Mouse (Mus musculus): ENCODE data around the gene Idh3b. TPM values are rescaled to one million over a fixed set of nuclear protein-coding genes. Genes with fewer than 3 reads are reported as not detected.
A peak's percentile ranks its signal among the peaks of the same experiment; 100 is the strongest.

Idh3b gene
- polyA plus RNA-seq, 1 experiment, result 363 TPM

DNA sequence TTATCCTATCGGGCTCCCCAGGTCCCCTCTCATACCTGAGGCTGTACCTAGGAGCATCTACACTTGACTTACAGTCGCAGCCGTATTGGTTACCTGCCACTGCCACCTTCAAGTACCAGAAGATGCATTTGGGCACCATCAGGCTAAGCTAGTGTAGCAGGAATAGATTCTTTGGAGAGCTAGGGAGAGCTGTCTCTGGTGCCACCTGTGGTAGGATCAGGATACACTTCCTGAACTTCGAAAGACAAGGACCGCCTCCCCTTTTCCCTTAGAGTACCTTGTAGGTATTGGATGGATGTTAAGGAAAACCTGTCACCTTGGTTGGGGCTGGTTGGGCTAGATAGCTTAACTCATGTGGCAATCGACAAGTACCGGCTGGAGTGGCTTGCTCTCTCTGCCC is 16.3 kb downstream of the Idh3b start:
- no peak for DNase-seq (ENCODE audit: extremely low spot score in 1 of 2, low spot score in 1 of 2)

DNA sequence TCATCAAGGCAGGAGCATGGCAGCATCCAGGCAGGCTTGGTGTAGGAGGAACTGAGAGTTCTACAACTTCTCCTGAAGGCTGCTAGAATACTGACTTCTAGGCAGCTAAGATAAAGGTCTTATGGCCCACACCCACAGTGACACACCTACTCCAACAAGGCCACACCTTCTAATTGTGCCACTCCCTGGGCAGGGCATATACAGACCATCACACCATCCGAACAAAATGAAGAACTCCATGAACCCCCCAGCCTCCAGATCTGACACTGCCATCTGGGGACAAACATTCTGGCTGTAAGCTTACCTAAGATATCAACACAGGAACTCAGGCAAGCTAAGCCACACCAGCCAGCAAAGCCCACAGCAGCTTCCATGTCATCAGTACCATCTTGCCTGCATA is 18.8 kb downstream of the Idh3b start:
- no peak for DNase-seq (ENCODE audit: extremely low spot score in 1 of 2, low spot score in 1 of 2)

DNA sequence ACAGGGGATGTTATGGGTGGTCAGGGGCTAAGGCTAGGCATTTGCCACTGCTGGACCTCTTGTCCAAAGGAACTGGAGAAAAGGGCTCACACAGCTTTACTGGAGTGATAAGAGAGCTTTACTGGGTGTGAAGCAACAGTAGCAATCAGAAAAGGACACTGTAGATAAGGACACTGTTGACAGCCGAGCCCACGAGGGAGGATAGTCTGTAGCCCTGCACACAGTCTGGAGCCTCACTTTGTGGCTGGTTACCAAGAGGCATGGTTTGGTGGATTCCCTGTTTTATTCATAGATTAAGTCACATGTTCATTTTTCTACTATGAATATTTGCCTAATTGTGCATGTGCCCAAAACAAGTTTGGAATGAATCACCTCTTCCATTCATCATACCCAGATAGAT is 21.9 kb downstream of the Idh3b start:
- DNase-seq (ENCODE audit: extremely low spot score in 1 of 2, low spot score in 1 of 2), result no peak

DNA sequence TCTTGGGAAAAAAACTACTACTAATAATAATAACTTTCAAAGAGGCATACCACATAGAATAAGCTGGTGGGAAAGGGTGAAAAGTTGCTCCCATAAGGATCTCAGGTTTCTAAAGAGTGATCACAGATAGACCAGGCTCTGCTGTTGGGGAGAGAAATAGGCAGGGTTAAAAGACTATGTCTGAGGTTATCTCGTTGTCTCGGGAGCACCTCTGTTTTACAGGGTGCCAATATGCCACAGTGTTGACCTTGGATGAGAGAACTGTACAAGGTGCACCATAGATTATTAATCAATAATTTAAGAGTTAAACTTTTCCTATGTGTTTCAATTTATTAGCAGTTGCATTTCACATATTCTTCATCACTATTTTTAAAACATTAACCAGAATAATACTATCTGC is 22.4 kb downstream of the Idh3b start:
- no peak for DNase-seq (ENCODE audit: extremely low spot score in 1 of 2, low spot score in 1 of 2)

DNA sequence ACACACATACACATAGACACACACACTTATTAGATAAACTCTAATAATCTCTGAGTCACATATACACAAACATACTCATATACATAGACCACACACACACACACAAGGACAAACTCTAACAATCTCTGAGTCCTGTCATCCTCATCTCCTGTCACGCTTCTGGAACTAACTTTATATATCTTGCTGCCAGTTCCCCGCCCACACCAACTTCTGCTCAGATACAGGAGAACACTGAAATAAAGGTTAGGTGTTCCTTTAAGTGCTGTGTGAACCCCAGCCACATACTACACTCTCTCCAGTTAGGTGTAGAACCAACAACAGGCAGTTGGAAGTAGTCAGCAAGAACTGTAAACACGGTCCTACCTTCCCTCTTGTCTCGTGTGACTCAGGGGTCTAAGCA is 23.5 kb downstream of the Idh3b start:
- DNase-seq (ENCODE audit: extremely low spot score in 1 of 2, low spot score in 1 of 2), result no peak

DNA sequence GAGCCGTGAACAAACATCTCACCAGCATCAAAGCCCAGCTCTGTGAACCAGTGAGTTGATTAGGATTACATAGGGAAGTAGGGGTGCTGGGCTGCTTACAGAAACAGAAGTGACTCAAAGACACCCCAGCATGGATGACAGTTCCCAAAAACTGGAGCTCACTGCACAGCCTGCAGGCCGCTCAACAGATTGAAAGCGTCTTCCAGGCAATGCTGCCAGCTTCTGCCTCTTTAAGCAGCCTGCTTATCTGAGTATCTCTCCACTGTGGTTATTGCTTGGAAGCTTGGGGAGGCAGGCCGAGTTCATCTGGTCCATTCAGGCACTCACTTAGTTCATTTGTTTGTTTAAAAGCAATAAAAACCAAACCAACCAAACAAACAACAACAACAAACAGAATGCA is 27.6 kb downstream of the Idh3b start:
- DNase-seq (ENCODE audit: extremely low spot score in 1 of 2, low spot score in 1 of 2), result no peak

DNA sequence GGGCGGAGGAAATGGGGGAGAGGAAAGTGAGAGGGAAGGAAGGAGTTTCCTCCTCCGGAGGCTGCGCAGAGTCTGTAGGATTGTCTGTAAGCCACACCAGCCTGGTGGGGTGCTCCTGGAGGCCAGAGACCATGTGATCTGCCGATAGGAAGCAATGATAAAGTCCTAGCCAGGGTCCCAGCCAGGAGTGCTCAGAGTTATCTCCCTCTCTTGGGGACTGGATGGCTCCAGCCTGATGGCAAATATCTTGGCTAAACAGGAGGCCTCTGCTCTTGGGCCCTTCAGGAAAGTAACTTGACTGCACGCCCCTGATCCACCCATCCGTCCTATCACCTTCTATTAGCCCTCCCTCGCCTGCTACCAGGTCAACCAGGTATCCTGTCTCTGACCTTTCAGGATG is 36.1 kb downstream of the Idh3b start:
- no peak for DNase-seq (ENCODE audit: extremely low spot score in 1 of 2, low spot score in 1 of 2)

DNA sequence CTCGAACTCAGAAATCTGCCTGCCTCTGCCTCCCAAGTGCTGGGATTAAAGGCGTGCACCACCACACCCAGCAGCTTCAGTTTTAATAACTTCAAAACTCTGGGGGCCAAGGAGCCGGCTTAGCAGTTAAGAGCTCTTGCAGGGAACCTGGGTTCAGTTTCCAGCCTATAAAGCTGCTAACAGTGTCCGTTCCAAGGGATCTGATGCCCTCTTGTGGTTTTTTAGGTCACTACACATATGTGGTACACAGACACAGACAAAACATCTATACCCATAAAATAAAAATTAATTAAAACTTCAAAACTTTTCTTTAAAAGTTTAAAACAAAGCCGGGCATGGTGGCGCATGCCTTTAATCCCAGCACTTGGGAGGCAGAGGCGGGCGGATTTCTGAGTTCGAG is 37.4 kb downstream of the Idh3b start:
- peak in 1 of 2 experiments; percentile 75 for DNase-seq (ENCODE audit: extremely low spot score in 1 of 2, low spot score in 1 of 2)

Other genes with a start within 250 kb of the Idh3b start
- 0.34 and 0.36 TPM in 2 replicates for gene Tgm6, start 172.1 kb downstream of the Idh3b start, polyA plus RNA-seq (2012; rRNA removed)
- 125 and 136 TPM in 2 replicates for gene Snrpb, start 105.1 kb downstream of the Idh3b start, polyA plus RNA-seq (2012; rRNA removed)
- 0.04 TPM in 1 of 2 replicates, not detected in the other for gene Tmc2, start 89.4 kb downstream of the Idh3b start, polyA plus RNA-seq (2012; rRNA removed)
- 158 and 163 TPM in 2 replicates for gene Nop56, start 10.1 kb downstream of the Idh3b start, polyA plus RNA-seq (2012; rRNA removed)
- 12.8 and 12.9 TPM in 2 replicates for gene Ebf4, start 10.6 kb upstream of the Idh3b start, polyA plus RNA-seq (2012; rRNA removed)
- 14.2 and 16.3 TPM in 2 replicates for gene Cpxm1, start 113.0 kb upstream of the Idh3b start, polyA plus RNA-seq (2012; rRNA removed)
- not detected in 2 replicates for gene Gm28372, start 120.7 kb upstream of the Idh3b start, polyA plus RNA-seq (2012; rRNA removed)
- gene 1700020A23Rik, start 120.7 kb upstream of the Idh3b start, polyA plus RNA-seq (2012; rRNA removed), result not detected in 2 replicates
- gene Tmem239, start 121.9 kb upstream of the Idh3b start, polyA plus RNA-seq (2012; rRNA removed), result not detected in 2 replicates
- 98.1 and 115 TPM in 2 replicates for gene Vps16, start 139.8 kb upstream of the Idh3b start, polyA plus RNA-seq (2012; rRNA removed)
- 22.7 and 24.3 TPM in 2 replicates for gene Pced1a, start 140.2 kb upstream of the Idh3b start, polyA plus RNA-seq (2012; rRNA removed)
- gene Ptpra, start 165.7 kb upstream of the Idh3b start, polyA plus RNA-seq (2012; rRNA removed), result 143 and 161 TPM in 2 replicates

All from frontal cortex, adult 2 months (tissue).